Mouse (Mus musculus) ovary, postnatal 10 days (tissue): ENCODE measurements around the gene Tmem132d.

Experiments
- DNase-seq: peaks from one replicate; pipeline ENCODE4 v3.0.0; 2022; ENCODE audit warnings: low spot score

Tmem132d gene

DNA sequence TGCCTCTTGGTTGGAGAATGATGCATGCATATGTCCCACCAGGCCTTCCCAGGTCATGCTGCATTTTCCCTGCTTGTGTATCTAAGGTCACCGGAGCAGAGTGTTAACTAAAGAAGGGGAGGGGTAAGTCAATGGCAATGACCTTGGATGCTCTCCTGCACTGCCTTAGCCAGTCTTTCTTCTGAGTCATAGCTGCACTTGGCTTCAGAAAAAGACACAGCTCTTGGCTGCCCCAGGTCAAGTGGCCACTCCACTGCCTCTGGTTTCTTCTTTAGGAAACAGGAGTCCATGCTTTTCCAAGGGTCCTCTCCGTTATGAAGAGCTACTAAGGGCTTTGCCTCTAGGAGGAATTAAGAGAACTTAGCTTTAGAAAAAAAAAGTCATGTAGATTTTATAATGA is 506.2 kb downstream of the Tmem132d start:
- DNase-seq = no peak

- DNase-seq = no peak
Measured at GRCm38 (mm10) chr5:127924106-127924505, 508.8 kb downstream of the Tmem132d start.

- DNase-seq = no peak
Measured at GRCm38 (mm10) chr5:127919171-127919570, 513.7 kb downstream of the Tmem132d start.

DNA sequence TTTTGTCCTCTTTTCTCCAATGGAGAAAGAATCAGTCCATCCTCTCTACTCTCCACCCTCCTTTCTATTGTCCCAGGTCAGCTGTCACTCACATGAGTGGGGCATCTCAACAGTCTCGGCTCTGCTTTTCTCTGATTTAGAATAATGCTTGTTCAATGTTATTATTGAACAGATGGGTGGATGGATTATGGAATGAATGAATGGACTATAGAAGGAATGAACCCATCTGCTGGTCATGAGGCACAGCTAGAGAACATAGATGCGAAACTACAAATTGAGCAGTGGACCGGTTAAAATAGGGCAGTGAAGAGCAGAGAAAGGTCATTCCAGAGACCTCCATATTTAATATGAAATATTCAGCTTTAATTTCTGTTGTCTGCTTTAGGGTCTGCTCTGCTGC is 514.5 kb downstream of the Tmem132d start:
- no peak for DNase-seq

DNA sequence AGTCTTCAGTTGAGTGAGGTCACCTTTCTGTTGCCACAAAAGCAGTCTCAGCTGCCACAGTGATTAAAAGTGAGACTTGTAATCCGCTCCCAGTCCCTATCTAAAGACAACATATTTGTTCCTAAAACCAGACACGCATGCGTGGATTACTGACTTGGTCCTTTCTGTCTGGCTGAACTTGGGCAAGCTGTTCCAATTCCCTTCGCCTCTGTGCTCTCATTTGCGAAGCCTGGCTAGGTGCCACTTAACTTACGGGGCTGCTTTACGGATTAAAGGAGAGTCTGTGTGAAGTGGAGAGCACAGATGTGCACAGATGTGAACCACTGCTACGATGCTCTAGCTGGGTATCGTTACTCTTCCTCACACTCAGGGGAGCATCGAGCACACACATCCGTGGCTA is 518.7 kb downstream of the Tmem132d start:
- no peak for DNase-seq

- no peak for DNase-seq
Measured at GRCm38 (mm10) chr5:127911603-127912002, 521.3 kb downstream of the Tmem132d start.

DNA sequence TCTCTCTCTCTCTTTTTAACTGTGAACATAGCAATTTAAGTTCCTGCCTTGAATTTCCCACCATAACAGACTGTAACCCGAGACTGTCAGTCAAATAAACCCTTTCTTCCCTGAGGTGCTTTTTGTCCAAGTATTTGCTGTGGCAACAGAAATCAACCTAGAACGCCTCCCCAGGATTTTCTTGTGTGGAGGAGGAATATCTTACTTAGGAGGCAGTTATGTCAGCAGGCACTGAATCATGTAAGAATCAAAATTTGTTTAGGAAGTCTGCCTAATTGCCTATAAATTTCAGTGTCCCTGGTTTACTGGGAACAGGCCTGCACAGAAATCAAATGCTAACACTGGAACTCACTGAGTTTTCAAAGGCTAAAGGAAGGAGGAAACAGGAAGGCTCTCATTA is 522.5 kb downstream of the Tmem132d start:
- no peak for DNase-seq

GRCm38 (mm10) chr5:127895176-127895575 is 537.7 kb downstream of the Tmem132d start:
- DNase-seq = no peak

DNA sequence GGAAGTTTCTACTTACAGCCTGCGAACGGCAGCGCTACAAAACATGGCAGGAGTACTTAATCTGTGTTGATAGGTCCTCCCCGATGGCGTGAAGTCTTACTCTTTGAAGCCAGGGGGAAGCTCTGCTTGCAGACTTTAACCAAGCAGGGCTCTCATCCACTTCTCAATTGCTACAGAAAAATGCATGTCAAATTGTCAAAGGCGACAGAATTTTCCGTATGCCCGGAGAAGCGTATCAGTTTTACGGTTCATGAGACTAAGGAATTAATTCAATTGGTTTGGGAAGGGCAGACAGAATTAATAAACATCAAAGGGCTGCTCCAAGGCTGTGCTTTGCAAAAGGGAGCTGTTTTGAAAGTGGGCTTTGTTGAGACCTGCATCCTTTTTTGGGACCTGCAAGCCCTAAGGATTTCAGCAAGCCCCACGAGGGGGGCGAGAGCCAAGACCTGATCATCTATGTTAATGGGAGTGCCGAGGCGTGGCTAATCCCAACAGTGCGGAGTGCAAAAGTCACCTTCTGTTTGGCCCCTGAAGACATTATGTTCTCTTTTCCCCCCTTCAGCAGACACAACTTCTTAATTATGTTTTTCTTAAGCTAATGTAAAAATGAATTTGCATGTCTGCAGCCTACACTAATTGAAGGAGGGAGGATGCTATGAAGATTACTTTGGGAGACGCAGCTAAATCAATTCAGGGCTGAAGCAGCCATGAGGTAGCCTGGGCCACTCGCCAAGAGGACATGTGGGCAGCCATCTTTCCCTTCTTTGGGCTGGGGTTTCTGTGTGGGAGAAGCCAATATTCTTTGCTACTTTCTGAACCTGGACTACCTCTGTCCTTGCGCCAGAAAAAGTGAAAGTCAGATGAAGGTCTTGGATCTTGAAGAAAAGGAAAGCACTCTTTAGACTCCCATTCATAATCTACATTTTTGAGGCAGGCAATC is 547.0 kb downstream of the Tmem132d start:
- DNase-seq = no peak

GRCm38 (mm10) chr5:127883021-127883420 is 549.9 kb downstream of the Tmem132d start:
- no peak for DNase-seq

- DNase-seq = no peak
Measured at GRCm38 (mm10) chr5:127874461-127874860, 558.4 kb downstream of the Tmem132d start.

DNA sequence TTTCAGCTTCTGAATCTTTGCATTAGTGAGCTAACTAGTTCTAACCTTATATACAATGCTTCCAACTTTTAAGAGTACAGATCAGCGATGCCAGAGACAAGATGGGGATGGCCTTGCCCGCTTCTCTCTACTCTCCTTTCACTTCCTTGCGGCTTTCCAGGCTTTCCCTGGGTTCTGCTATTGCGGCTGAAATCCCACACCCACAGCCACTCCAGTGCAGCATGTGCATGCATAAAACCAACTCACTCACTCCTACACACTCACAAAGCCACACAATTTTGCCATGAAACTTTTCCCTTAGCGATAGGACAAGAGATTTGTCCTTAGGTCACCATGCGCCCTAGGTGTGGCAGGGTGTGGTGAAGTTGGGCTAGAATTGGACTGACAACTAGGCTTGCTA is 567.7 kb downstream of the Tmem132d start:
- DNase-seq = no peak

DNA sequence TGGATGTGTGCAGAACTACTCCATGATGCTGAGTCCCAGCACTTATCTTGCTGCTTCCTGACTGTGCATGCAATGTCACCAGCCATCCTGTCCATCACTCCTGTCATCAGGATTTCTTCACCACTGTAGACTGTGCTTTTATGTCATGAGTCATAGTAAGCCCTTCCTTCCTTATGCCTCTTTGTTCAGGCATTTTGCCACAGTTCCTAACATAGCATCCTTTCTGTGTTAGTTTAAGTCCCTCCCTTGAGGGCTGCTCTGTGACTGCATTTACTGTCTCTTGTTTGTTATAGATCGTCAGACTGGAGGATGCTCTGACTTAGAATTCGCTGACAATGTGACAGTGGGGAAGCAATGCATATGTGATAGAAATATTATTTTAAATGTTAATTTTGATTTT is 573.2 kb downstream of the Tmem132d start:
- no peak for DNase-seq

GRCm38 (mm10) chr5:127852305-127852704 is 580.6 kb downstream of the Tmem132d start:
- DNase-seq = no peak

GRCm38 (mm10) chr5:127831791-127832190 is 601.1 kb downstream of the Tmem132d start:
- DNase-seq = no peak

GRCm38 (mm10) chr5:127830831-127831230 is 602.0 kb downstream of the Tmem132d start:
- DNase-seq = no peak

GRCm38 (mm10) chr5:127828756-127829155 is 604.1 kb downstream of the Tmem132d start:
- no peak for DNase-seq

- no peak for DNase-seq
Measured at GRCm38 (mm10) chr5:127821960-127822359, 610.9 kb downstream of the Tmem132d start.

DNA sequence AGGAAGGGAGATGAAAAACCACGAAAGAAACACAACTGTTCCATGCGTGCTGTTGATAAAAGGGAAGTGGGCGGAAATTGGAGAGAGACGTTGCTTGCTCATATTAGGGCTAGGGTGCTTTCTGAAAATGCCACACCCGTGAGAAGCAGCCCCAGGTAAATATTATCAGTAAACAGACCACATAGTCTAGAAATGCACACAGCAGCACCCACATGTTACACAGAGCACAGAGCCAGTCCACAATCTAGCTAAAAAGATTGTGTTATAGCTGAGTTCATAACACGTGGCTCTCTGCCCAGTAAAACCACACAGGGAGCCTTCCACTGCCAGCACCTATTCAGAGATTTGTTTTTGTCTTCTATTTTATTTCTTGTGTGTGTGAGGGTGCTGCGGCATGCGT is 617.6 kb downstream of the Tmem132d start:
- no peak for DNase-seq

GRCm38 (mm10) chr5:127807419-127807818 is 625.5 kb downstream of the Tmem132d start:
- DNase-seq = no peak

DNA sequence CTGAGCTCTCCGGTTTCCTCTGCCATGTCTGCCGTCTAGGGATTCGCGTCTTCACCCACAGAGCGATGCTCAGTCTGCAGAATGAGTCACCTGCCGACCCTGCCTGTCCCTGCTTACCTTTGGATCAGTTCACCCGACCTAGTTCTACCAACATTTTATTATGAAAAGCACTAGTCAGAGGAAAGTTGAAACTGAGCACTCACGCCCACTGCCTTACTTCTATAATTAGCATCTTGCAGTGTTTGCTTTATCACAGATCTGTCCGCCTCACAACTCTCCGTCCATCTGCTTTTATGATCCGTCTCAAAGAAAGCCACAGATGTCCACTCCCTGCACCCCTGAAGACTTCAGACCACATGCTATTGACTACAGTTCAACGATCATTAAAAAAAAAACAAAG is 626.0 kb downstream of the Tmem132d start:
- no peak for DNase-seq

GRCm38 (mm10) chr5:127800907-127801306 is 632.0 kb downstream of the Tmem132d start:
- DNase-seq = no peak

DNA sequence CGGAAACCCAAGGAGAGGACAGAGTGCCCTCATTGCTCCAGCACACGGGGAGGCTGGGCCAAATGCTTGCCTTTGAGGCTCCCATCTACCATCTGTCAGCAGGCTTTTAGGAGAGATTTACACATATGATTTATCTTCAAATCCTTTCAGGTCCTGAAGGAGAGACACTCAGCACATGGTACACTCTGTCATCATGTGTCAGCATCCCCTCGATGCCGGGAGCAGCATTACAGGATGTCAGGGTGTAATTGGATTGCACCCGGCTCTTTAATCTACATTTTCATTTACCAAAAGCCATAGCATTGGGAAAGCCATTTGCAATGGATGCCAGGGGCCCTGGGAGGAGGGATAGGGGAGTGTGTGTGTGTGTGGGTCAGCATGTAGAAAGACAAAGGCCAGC is 651.7 kb downstream of the Tmem132d start:
- DNase-seq = no peak

DNA sequence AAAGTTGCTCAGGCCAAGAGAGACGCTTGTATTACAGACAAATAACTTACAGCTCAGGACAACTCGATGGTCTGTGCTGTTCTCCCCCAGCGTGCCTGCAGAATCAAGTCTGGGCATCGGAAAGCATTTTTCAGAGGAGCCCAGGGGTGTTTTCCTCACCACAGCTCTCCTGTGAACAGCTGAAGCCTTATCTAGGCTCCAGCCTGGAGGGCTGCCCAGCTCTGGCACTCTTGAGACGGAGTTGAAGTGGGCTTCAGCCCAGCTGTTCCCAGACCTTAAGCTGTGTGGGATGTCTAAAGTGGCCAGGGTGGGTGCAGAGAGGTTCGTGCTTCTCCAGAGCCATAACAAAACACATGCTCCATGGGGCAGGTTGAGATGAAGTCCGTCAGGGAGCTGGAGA is 657.1 kb downstream of the Tmem132d start:
- DNase-seq = no peak
